Mouse (Mus musculus): ENCODE data around the gene Prss48. TPM values are rescaled to one million over a fixed set of nuclear protein-coding genes. Genes with fewer than 3 reads are reported as not detected.

The Prss48 gene
- polyA plus RNA-seq, 1 experiment = not detected

- 90% methylated on average over 1 of the region's 1 CpGs for WGBS
- DNase-seq (ENCODE audit: low read depth, low spot score) = no peak
Observed at GRCm38 (mm10) chr3:85959669-85960068, 42.6 kb downstream of the Prss48 start.

DNA sequence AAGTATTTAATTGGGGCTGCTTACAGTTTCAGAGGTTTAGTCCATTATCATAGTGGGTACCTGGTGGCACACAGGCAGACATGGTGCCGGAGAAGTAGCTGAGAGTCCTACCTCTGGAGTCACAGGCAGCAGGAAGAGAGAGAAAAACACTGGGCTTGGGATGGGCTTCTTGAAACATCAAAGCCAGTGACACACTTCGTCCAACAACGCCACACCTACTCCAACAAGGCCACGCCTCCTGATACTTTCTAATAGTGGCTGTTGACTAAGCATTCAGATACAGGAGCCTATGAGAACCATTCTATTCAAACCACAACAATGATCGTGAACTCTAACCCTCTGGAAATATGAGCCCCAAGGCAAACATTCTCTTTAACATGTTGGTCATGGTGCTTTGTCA, 46.6 kb downstream of the Prss48 start:
- WGBS = 86% methylated on average over 5 of the region's 5 CpGs
- no peak for DNase-seq (ENCODE audit: low read depth, low spot score)

DNA sequence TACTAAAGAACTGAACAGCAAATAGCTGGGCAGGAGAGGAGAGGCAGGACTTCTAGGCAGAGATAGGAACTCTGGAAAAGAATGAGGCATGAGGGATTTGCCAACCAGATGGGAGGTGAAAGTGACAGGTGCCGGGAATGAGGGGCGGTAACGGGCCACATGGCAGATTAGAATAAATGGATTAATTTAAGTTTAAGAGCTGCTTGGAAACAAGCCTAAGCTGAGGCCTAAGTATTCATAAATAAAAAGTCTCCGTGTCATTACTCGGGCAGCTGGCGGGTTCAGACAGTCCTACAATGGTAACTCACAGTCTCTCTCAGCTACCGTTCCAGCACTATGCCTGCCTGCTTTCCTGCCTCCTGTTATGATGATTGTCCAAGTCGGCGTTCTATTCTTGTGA, 47.0 kb downstream of the Prss48 start:
- WGBS = 87% methylated on average over 9 of the region's 9 CpGs
- no peak for DNase-seq (ENCODE audit: low read depth, low spot score)

- WGBS = 84% methylated on average over 10 of the region's 10 CpGs
- DNase-seq (ENCODE audit: low read depth, low spot score) = no peak
Observed at GRCm38 (mm10) chr3:85952696-85953283, 49.5 kb downstream of the Prss48 start.

DNA sequence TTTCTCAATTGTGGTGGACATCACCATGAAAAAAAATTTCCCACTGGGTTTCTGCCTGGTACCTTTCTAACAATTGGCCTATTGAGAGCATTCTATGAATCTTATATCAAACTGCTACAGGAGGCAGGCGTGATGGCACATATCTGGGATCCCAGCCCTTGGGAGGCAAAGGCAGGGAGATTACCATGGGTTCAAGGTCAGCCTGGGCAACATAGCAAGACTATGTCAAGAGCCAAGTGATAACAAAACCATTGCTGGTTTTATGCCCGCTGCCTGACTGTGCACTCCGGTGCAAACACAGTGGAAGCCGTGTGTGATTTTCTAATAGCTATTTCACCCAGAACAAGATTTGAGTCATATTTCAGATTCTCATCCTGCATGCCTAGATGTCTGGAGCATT, 51.4 kb downstream of the Prss48 start:
- 86% methylated on average over 4 of the region's 4 CpGs for WGBS
- no peak for DNase-seq (ENCODE audit: low read depth, low spot score)

Other genes with a start within 250 kb of the Prss48 start
- 4.5 and 9.8 TPM in 2 replicates for gene Fam160a1, start 185.2 kb downstream of the Prss48 start, polyA plus RNA-seq (2012; rRNA removed)
- 1.3 and 2.3 TPM in 2 replicates for gene Glt28d2, start 115.0 kb downstream of the Prss48 start, polyA plus RNA-seq (2012; rRNA removed)
- 3.7 and 18.9 TPM in 2 replicates for gene Gm37240, start 115.0 kb downstream of the Prss48 start, polyA plus RNA-seq (2012; rRNA removed)
- 24.2 and 76.6 TPM in 2 replicates for gene Sh3d19, start 31.4 kb downstream of the Prss48 start, polyA plus RNA-seq (2012; rRNA removed)
- 363 and 371 TPM in 2 replicates for gene Rps3a1, start 140.2 kb upstream of the Prss48 start, polyA plus RNA-seq (2012; rRNA removed)
- 23.5 and 38.4 TPM in 2 replicates for gene Lrba, start 222.2 kb upstream of the Prss48 start, polyA plus RNA-seq (2012; rRNA removed)

Measured in large intestine, adult 2 months (tissue).